Mouse (Mus musculus) limb, embryonic 13.5 days (tissue): ENCODE measurements around the gene Nup214. TPM values are rescaled to one million over a fixed set of nuclear protein-coding genes. Genes with fewer than 3 reads are reported as not detected.

Experiments used
- ATAC-seq: fragments of 200-750 bp; cut with Nextera tagmentation; 2 replicates; pipeline ENCODE4 v1.8.0; 2017; ENCODE audit warnings: low read depth, moderate number of reproducible peaks, moderate TSS enrichment; ENCODE audit not compliant: low FRiP score
- H3K27ac ChIP-seq: fragments of 300-500 bp; sonication (generic); 2 replicates; pipeline ENCODE4 v1.5.1; 2015; ENCODE audit warnings: inconsistent platforms, mild to moderate bottlenecking, moderate library complexity
- H3K27me3 ChIP-seq: fragments of 300-500 bp; sonication (generic); 2 replicates; pipeline ENCODE4 v1.6.1; 2015; ENCODE audit warnings: mild to moderate bottlenecking, inconsistent platforms
- H3K36me3 ChIP-seq: fragments of 300-500 bp; sonication (generic); 2 replicates; pipeline ENCODE4 v1.6.1; 2015; ENCODE audit warnings: inconsistent platforms, mild to moderate bottlenecking, moderate library complexity
- H3K4me1 ChIP-seq: fragments of 300-500 bp; sonication (generic); 2 replicates; pipeline ENCODE4 v1.6.1; 2015; ENCODE audit warnings: inconsistent platforms
- H3K4me2 ChIP-seq: fragments of 300-500 bp; sonication (generic); replicated peaks from 2 replicates; pipeline ENCODE4 v1.6.1; 2015; ENCODE audit warnings: inconsistent platforms, mild to moderate bottlenecking, moderate library complexity
- H3K4me3 ChIP-seq: fragments of 300-500 bp; sonication (generic); 2 replicates; pipeline ENCODE4 v1.5.1; 2015; ENCODE audit warnings: moderate library complexity, mild to moderate bottlenecking, inconsistent platforms
- H3K9ac ChIP-seq: fragments of 300-500 bp; sonication (generic); 2 replicates; pipeline ENCODE4 v1.6.1; 2015; ENCODE audit warnings: mild to moderate bottlenecking, inconsistent platforms
- H3K9me3 ChIP-seq: fragments of 300-500 bp; sonication (generic); 2 replicates; pipeline ENCODE4 v1.6.1; 2016; ENCODE audit warnings: inconsistent platforms
- WGBS: fragments of 180-500 bp; shearing (Covaris S2); methylation state at CpG from one replicate; pipeline ENCODE4 v1.1.7; 2015; 5-methylcytosine and 5-hydroxymethylcytosine counted together
- polyA plus RNA-seq: library from polyadenylated mRNA; unstranded; fragments of >200 nt; fragmentation: Nextera tagmentation; extraction: Ambion mirVana; gene quantifications from 2 replicates; pipeline ENCODE4 v1.2.1, GENCODE M21; 2015

Nup214 gene
- polyA plus RNA-seq, 1 experiment from 2014 or later: 114 TPM

GRCm38 (mm10) chr2:31965110-31965509 lies 9.1 kb upstream of the Nup214 start:
- no peak overlapping the region for H3K4me3 ChIP-seq
- no peak for ATAC-seq
- peaks cover 49% of the 10 kb centered on the region for H3K36me3 ChIP-seq
- no peaks in the 10 kb centered on the region for H3K27me3 ChIP-seq
- no peak overlapping the region for H3K9ac ChIP-seq
- H3K9me3 ChIP-seq: no peaks in the 10 kb centered on the region
- no peak overlapping the region for H3K4me2 ChIP-seq
- peaks cover 7% of the 10 kb centered on the region; the same call in 1 of the 2 replicates for H3K4me1 ChIP-seq
- no peak overlapping the region for H3K27ac ChIP-seq

- ATAC-seq: no peak
- Histone ChIP-seq H3K27me3 (no peaks in the 10 kb centered on the region), H3K27ac (no peak overlapping the region), H3K36me3 (peaks cover 51% of the 10 kb centered on the region), H3K4me3 (no peak overlapping the region), H3K9me3 (no peaks in the 10 kb centered on the region), H3K9ac (no peak overlapping the region), H3K4me1 (0 out of 2 replicates have a peak, but pooled peaks cover 2% of the 10 kb centered on the region), H3K4me2 (no peak overlapping the region)
- 76% methylated on average over 8 of the region's 8 CpGs for WGBS
Observed at GRCm38 (mm10) chr2:31966801-31967200, 7.4 kb upstream of the Nup214 start.

- no peak overlapping the region for H3K27ac ChIP-seq
- no peak overlapping the region for H3K4me2 ChIP-seq
- no peaks in the 10 kb centered on the region for H3K9me3 ChIP-seq
- H3K4me1 ChIP-seq: peaks cover 18% of the 10 kb centered on the region
- 89% methylated on average over 4 of the region's 4 CpGs for WGBS
- ATAC-seq: no peak
- no peak overlapping the region for H3K9ac ChIP-seq
- H3K27me3 ChIP-seq: no peaks in the 10 kb centered on the region
- H3K36me3 ChIP-seq: peaks cover 49% of the 10 kb centered on the region
- H3K4me3 ChIP-seq: no peak overlapping the region
Observed at GRCm38 (mm10) chr2:31972589-31972988, 1.6 kb upstream of the Nup214 start.

- H3K9ac ChIP-seq: peak overlapping the region; percentile 94
- H3K4me2 ChIP-seq: peak overlapping the region; percentile 85
- H3K27me3 ChIP-seq: no peaks in the 10 kb centered on the region
- 11% methylated on average over 13 of the region's 13 CpGs for WGBS
- 0 out of 2 replicates have a peak overlapping the region, but pooled peaks have one; percentile 52 for H3K27ac ChIP-seq
- H3K9me3 ChIP-seq: no peaks in the 10 kb centered on the region
- H3K4me3 ChIP-seq: peak overlapping the region; percentile 89
- peaks cover 18% of the 10 kb centered on the region for H3K4me1 ChIP-seq
- H3K36me3 ChIP-seq: peaks cover 59% of the 10 kb centered on the region
- no peak for ATAC-seq
Observed at GRCm38 (mm10) chr2:31974809-31975371, 654 bp downstream of the Nup214 start.

- H3K4me3 ChIP-seq: no peak overlapping the region
- peaks cover 98% of the 10 kb centered on the region for H3K36me3 ChIP-seq
- H3K27ac ChIP-seq: no peak overlapping the region
- H3K9me3 ChIP-seq: no peaks in the 10 kb centered on the region
- no peak overlapping the region for H3K4me2 ChIP-seq
- 92% methylated on average over 1 of the region's 1 CpGs for WGBS
- ATAC-seq: no peak
- no peaks in the 10 kb centered on the region for H3K4me1 ChIP-seq
- H3K27me3 ChIP-seq: no peaks in the 10 kb centered on the region
- H3K9ac ChIP-seq: no peak overlapping the region
Observed at GRCm38 (mm10) chr2:31987774-31988173, 13.5 kb downstream of the Nup214 start.

GRCm38 (mm10) chr2:31990961-31991360 lies 16.7 kb downstream of the Nup214 start:
- no peaks in the 10 kb centered on the region for H3K27me3 ChIP-seq
- H3K9ac ChIP-seq: no peak overlapping the region
- no peak overlapping the region for H3K27ac ChIP-seq
- H3K4me1 ChIP-seq: no peaks in the 10 kb centered on the region
- H3K36me3 ChIP-seq: peaks cover 96% of the 10 kb centered on the region
- no peak overlapping the region for H3K4me2 ChIP-seq
- no peak overlapping the region for H3K4me3 ChIP-seq
- WGBS: 96% methylated on average over 4 of the region's 4 CpGs
- H3K9me3 ChIP-seq: no peaks in the 10 kb centered on the region
- no peak for ATAC-seq

GRCm38 (mm10) chr2:31994896-31995295 lies 20.7 kb downstream of the Nup214 start:
- Histone ChIP-seq H3K4me3 (no peak overlapping the region), H3K4me2 (no peak overlapping the region), H3K9ac (no peak overlapping the region), H3K27ac (no peak overlapping the region), H3K9me3 (no peaks in the 10 kb centered on the region), H3K27me3 (no peaks in the 10 kb centered on the region), H3K4me1 (no peaks in the 10 kb centered on the region), H3K36me3 (peaks cover 96% of the 10 kb centered on the region)
- 91% methylated on average over 9 of the region's 9 CpGs for WGBS
- no peak for ATAC-seq

GRCm38 (mm10) chr2:31996060-31996459 lies 21.8 kb downstream of the Nup214 start:
- H3K9me3 ChIP-seq: no peaks in the 10 kb centered on the region
- no peaks in the 10 kb centered on the region for H3K4me1 ChIP-seq
- H3K36me3 ChIP-seq: peaks cover 93% of the 10 kb centered on the region
- WGBS: 95% methylated on average over 13 of the region's 13 CpGs
- no peak overlapping the region for H3K9ac ChIP-seq
- no peak overlapping the region for H3K4me3 ChIP-seq
- no peak for ATAC-seq
- H3K27ac ChIP-seq: no peak overlapping the region
- H3K4me2 ChIP-seq: no peak overlapping the region
- no peaks in the 10 kb centered on the region for H3K27me3 ChIP-seq

GRCm38 (mm10) chr2:31997539-31997938 lies 23.3 kb downstream of the Nup214 start:
- no peaks in the 10 kb centered on the region for H3K9me3 ChIP-seq
- H3K4me3 ChIP-seq: no peak overlapping the region
- no peaks in the 10 kb centered on the region for H3K4me1 ChIP-seq
- 94% methylated on average over 5 of the region's 5 CpGs for WGBS
- H3K9ac ChIP-seq: no peak overlapping the region
- H3K27me3 ChIP-seq: no peaks in the 10 kb centered on the region
- H3K27ac ChIP-seq: no peak overlapping the region
- no peak overlapping the region for H3K4me2 ChIP-seq
- no peak for ATAC-seq
- H3K36me3 ChIP-seq: peaks cover 86% of the 10 kb centered on the region

GRCm38 (mm10) chr2:31998443-31998842 lies 24.2 kb downstream of the Nup214 start:
- WGBS: 66% methylated on average over 2 of the region's 2 CpGs
- Histone ChIP-seq H3K9ac (no peak overlapping the region), H3K4me2 (no peak overlapping the region), H3K27me3 (no peaks in the 10 kb centered on the region), H3K9me3 (no peaks in the 10 kb centered on the region), H3K36me3 (peaks cover 86% of the 10 kb centered on the region), H3K4me1 (no peaks in the 10 kb centered on the region), H3K27ac (no peak overlapping the region), H3K4me3 (no peak overlapping the region)
- ATAC-seq: no peak

GRCm38 (mm10) chr2:32008311-32008710 lies 34.1 kb downstream of the Nup214 start:
- Histone ChIP-seq H3K4me3 (no peak overlapping the region), H3K27ac (no peak overlapping the region), H3K4me2 (no peak overlapping the region), H3K36me3 (peaks cover 86% of the 10 kb centered on the region), H3K9ac (no peak overlapping the region), H3K27me3 (no peaks in the 10 kb centered on the region), H3K4me1 (no peaks in the 10 kb centered on the region), H3K9me3 (no peaks in the 10 kb centered on the region)
- 87% methylated on average over 2 of the region's 2 CpGs for WGBS
- no peak for ATAC-seq

- peaks cover 86% of the 10 kb centered on the region for H3K36me3 ChIP-seq
- no peak for ATAC-seq
- no peaks in the 10 kb centered on the region for H3K9me3 ChIP-seq
- H3K27ac ChIP-seq: no peak overlapping the region
- no peaks in the 10 kb centered on the region for H3K4me1 ChIP-seq
- no peak overlapping the region for H3K4me3 ChIP-seq
- no peak overlapping the region for H3K9ac ChIP-seq
- H3K27me3 ChIP-seq: no peaks in the 10 kb centered on the region
- WGBS: 88% methylated on average over 11 of the region's 11 CpGs
- H3K4me2 ChIP-seq: no peak overlapping the region
Observed at GRCm38 (mm10) chr2:32008716-32009115, 34.5 kb downstream of the Nup214 start.

- 75% methylated on average over 4 of the region's 4 CpGs for WGBS
- no peak for ATAC-seq
- Histone ChIP-seq H3K4me3 (no peak overlapping the region), H3K9me3 (no peaks in the 10 kb centered on the region), H3K4me1 (no peaks in the 10 kb centered on the region), H3K4me2 (no peak overlapping the region), H3K36me3 (peaks cover 96% of the 10 kb centered on the region), H3K27me3 (no peaks in the 10 kb centered on the region), H3K9ac (no peak overlapping the region), H3K27ac (no peak overlapping the region)
Observed at GRCm38 (mm10) chr2:32019704-32020103, 45.5 kb downstream of the Nup214 start.
